Mouse (Mus musculus) cerebellum, adult 2 months (tissue): Measurements from ENCODE around the gene Me3. TPM values are rescaled to one million over a fixed set of nuclear protein-coding genes. Genes with fewer than 3 reads are reported as not detected.
"Not testable (repeated sequence)": the region's sequence is repeated elsewhere in the genome, so short reads cannot be mapped to it uniquely, and the experiment has no call there.

ENCODE experiments used
- DNase-seq, 2 experiments: peaks; one replicate each; pipeline ENCODE4 v3.0.0; 2021
- H3K27ac ChIP-seq: fragments of 200-500 bp; 2 replicates; pipeline ENCODE4 v1.5.1; 2012; ENCODE audit warnings: low read length, control low read depth, inconsistent platforms; ENCODE audit not compliant: insufficient read depth
- H3K27me3 ChIP-seq: fragments of 200-500 bp; 2 replicates; pipeline ENCODE4 v1.6.1; 2012; ENCODE audit warnings: inconsistent platforms, mild to moderate bottlenecking, low read length, moderate library complexity; ENCODE audit not compliant: control insufficient read depth, insufficient read depth
- H3K4me1 ChIP-seq: fragments of 200-500 bp; 2 replicates; pipeline ENCODE4 v1.6.1; 2011; ENCODE audit warnings: low read length; ENCODE audit not compliant: control insufficient read depth, insufficient read depth
- H3K4me3 ChIP-seq: fragments of 200-500 bp; replicated peaks from 2 replicates; pipeline ENCODE3; 2011; ENCODE audit warnings: mild to moderate bottlenecking, low read depth, low read length, control low read depth; ENCODE audit not compliant: insufficient read depth
- CTCF ChIP-seq: fragments of 200-500 bp; IDR thresholded peaks from 2 replicates; pipeline ENCODE4 v1.5.1; 2011; ENCODE audit warnings: low read depth, mild to moderate bottlenecking, control low read depth, low read length, moderate library complexity, borderline replicate concordance; ENCODE audit not compliant: insufficient read depth
- POLR2A ChIP-seq: fragments of 200-500 bp; IDR thresholded peaks from 2 replicates; pipeline ENCODE4 v1.6.1; 2011; ENCODE audit warnings: low read length, control low read depth, borderline replicate concordance; ENCODE audit not compliant: insufficient read depth
- WGBS: fragments of 180-500 bp; shearing (Covaris S2); methylation state at CpG from one replicate; pipeline ENCODE4 v1.1.7; 2018; 5-methylcytosine and 5-hydroxymethylcytosine counted together
- polyA plus RNA-seq: library from polyadenylated mRNA; depleted of rRNA; stranded (reverse); fragments of >200 nt; gene quantifications from 2 replicates; pipeline ENCODE4 v1.2.3, GENCODE M21; 2012

The Me3 gene
- polyA plus RNA-seq, 1 experiment: 58.3 TPM

GRCm38 (mm10) chr7:89726712-89727111, 94.5 kb downstream of the Me3 start:
- no peak overlapping the region for H3K27ac ChIP-seq
- TF ChIP-seq CTCF: no peak
- no peak for TF ChIP-seq POLR2A
- no peaks in the 10 kb centered on the region for H3K4me1 ChIP-seq
- WGBS: 92% methylated on average over 3 of the region's 3 CpGs
- H3K4me3 ChIP-seq: no peak overlapping the region
- no peaks in the 10 kb centered on the region for H3K27me3 ChIP-seq
- no peak for DNase-seq

GRCm38 (mm10) chr7:89727615-89728014, 95.4 kb downstream of the Me3 start:
- 100% methylated on average over 1 of the region's 1 CpGs for WGBS
- H3K27ac ChIP-seq: no peak overlapping the region

GRCm38 (mm10) chr7:89728393-89728792, 96.2 kb downstream of the Me3 start:
- no peak overlapping the region for H3K4me3 ChIP-seq
- no peaks in the 10 kb centered on the region for H3K4me1 ChIP-seq
- H3K27me3 ChIP-seq: no peaks in the 10 kb centered on the region
- no peak overlapping the region for H3K27ac ChIP-seq
- WGBS: 35% methylated on average over 3 of the region's 3 CpGs
- TF ChIP-seq POLR2A (no peak), CTCF (no peak)
- no peak for DNase-seq

More at GRCm38 (mm10) chr7:89727615-89728014, 95.4 kb downstream of the Me3 start:
- DNase-seq: no peak
- H3K4me3 ChIP-seq: no peak overlapping the region
- H3K4me1 ChIP-seq: no peaks in the 10 kb centered on the region
- H3K27me3 ChIP-seq: no peaks in the 10 kb centered on the region
- TF ChIP-seq CTCF (no peak), POLR2A (no peak)

GRCm38 (mm10) chr7:89730514-89730913, 98.3 kb downstream of the Me3 start:
- Histone ChIP-seq H3K4me3 (no peak overlapping the region), H3K27ac (no peak overlapping the region), H3K4me1 (no peaks in the 10 kb centered on the region), H3K27me3 (no peaks in the 10 kb centered on the region)
- DNase-seq: no peak
- 51% methylated on average over 2 of the region's 2 CpGs for WGBS
- no peak for TF ChIP-seq CTCF
- no peak for TF ChIP-seq POLR2A

- not testable (repeated sequence) for DNase-seq, H3K4me1 ChIP-seq, H3K27ac ChIP-seq, H3K27me3 ChIP-seq, H3K4me3 ChIP-seq
- WGBS: 100% methylated on average over 2 of the region's 2 CpGs
Measured at GRCm38 (mm10) chr7:89731115-89731514, 98.9 kb downstream of the Me3 start.

GRCm38 (mm10) chr7:89748415-89748814, 116.2 kb downstream of the Me3 start:
- Histone ChIP-seq H3K4me3 (no peak overlapping the region), H3K27ac (no peak overlapping the region), H3K27me3 (no peaks in the 10 kb centered on the region), H3K4me1 (no peaks in the 10 kb centered on the region)
- peak in 1 of 2 experiments; percentile 15 for DNase-seq
- TF ChIP-seq POLR2A: no peak
- WGBS: 53% methylated on average over 7 of the region's 7 CpGs

GRCm38 (mm10) chr7:89749183-89749582, 117.0 kb downstream of the Me3 start:
- 71% methylated on average over 2 of the region's 2 CpGs for WGBS
- DNase-seq: no peak
- H3K27ac ChIP-seq: no peak overlapping the region
- no peaks in the 10 kb centered on the region for H3K27me3 ChIP-seq
- no peak for TF ChIP-seq CTCF
- TF ChIP-seq POLR2A: no peak
- H3K4me3 ChIP-seq: no peak overlapping the region
- no peaks in the 10 kb centered on the region for H3K4me1 ChIP-seq

GRCm38 (mm10) chr7:89766678-89767508, 134.7 kb downstream of the Me3 start:
- TF ChIP-seq POLR2A (no peak), CTCF (no peak)
- WGBS: 49% methylated on average over 5 of the region's 5 CpGs
- no peak for DNase-seq

More at GRCm38 (mm10) chr7:89766678-89767508, 134.7 kb downstream of the Me3 start:
- no peaks in the 10 kb centered on the region for H3K27me3 ChIP-seq
- no peak overlapping the region for H3K4me3 ChIP-seq
- peaks cover 4% of the 10 kb centered on the region; the same call in 1 of the 2 replicates for H3K4me1 ChIP-seq
- no peak overlapping the region for H3K27ac ChIP-seq
